Comparison of ENCODE assay signal across 11 mouse cellular contexts in the genomic region with DNA sequence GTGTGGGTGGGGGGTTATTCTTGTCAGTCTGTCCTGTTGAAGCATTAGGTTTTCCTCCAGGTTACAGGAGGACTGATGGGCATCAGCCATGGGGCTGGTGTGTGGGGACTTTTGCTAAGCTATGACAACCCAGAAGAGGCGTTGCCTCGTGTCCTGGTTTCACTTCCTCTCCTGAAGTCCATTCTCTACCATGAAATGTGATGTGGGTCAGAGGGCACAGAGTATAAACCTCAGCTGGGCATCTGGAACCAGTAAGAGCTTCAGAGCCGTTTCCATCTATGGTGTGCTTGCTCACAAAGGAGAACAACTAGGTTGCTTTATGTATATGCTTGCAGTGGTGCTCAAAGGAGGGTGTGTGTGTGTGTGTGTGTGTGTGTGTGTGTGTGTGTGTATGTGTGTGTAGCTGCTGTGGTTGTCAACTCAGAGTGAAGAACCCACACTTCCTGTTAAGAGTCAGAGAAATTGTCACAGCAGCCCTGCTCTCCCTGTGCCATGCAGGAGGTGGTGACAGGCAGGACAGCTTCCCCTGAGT. TPM values are rescaled to one million over a fixed set of nuclear protein-coding genes. Genes with fewer than 3 reads are reported as not detected.
DNase-seq lines count a peak whose midpoint lies in the region; ATAC-seq and TF ChIP-seq lines count a peak whose summit lies in the region.
"Had no signal": no experiment of that assay in that cellular context is flagged by ENCODE, and none has a peak within 500 bp of the region (broad histone marks: within the 10 kb centered on the region; RNA-seq: fewer than 3 reads in every experiment).

No protein-coding gene starts in this region.

- peak; percentile 29 for DNase-seq in gastrocnemius, adult 2 months
- no peak for DNase-seq in gastrocnemius, adult 8-10 months (ENCODE audit: low spot score in 2 of 2)
- DNase-seq in lung, postnatal 4 days = peak; percentile 48 to 56
- DNase-seq in thymus, adult 18-20 months = peak; percentile 48 to 77
- no peak for DNase-seq in midbrain, postnatal 0 days (ENCODE audit: low spot score)
- no peak for DNase-seq in cerebellum, adult 9-11 months
- no peak for DNase-seq in gastrocnemius, postnatal 25 days
- DNase-seq: forebrain, postnatal 0 days; heart, postnatal 14 days had no signal

- intact Hi-C loops in gastrocnemius, adult 2 months (cut with DNase I) = no loop called here

- no peak for TF ChIP-seq POLR2A in bone marrow, adult 2 months (IDR thresholded peaks at IDR 0.05; ENCODE audit: borderline replicate concordance, control insufficient read depth, low read depth, low read length)

- peaks cover 14% of the 10 kb centered on the region for H3K4me1 ChIP-seq in bone marrow, adult 2 months (ENCODE audit: control insufficient read depth, insufficient read depth, low read length)
- H3K4me1 ChIP-seq in midbrain, postnatal 0 days (ENCODE audit: insufficient read depth, low read length) = no peaks in the 10 kb centered on the region

- no peaks in the 10 kb centered on the region for H3K27me3 ChIP-seq in midbrain, postnatal 0 days (ENCODE audit: insufficient read depth, low read length)

- no peaks in the 10 kb centered on the region for H3K9me3 ChIP-seq in midbrain, postnatal 0 days (ENCODE audit: low read length)

- no peak for TF ChIP-seq CTCF in gastrocnemius, adult 2 months (IDR thresholded peaks at IDR 0.05)
- no peak for TF ChIP-seq CTCF in bone marrow, adult 2 months (IDR thresholded peaks at IDR 0.05; ENCODE audit: control insufficient read depth, insufficient read depth, low read length)
- TF ChIP-seq CTCF in midbrain, postnatal 0 days (IDR thresholded peaks at IDR 0.05) = no peak

- no peak overlapping the region for H3K4me2 ChIP-seq in midbrain, postnatal 0 days (ENCODE audit: low read depth, low read length, poor library complexity, severe bottlenecking)

- ATAC-seq in midbrain, postnatal 0 days (ENCODE audit: low FRiP score) = no peak
- ATAC-seq: forebrain, postnatal 0 days had no signal

- H3K4me3 ChIP-seq in gastrocnemius, adult 2 months = no peak overlapping the region
- H3K4me3 ChIP-seq in bone marrow, adult 2 months (replicated peaks; ENCODE audit: control insufficient read depth, low read depth, low read length) = no peak overlapping the region
- H3K4me3 ChIP-seq in midbrain, postnatal 0 days (ENCODE audit: low read depth, low read length) = no peak overlapping the region

- H3K27ac ChIP-seq in gastrocnemius, adult 2 months = no peak overlapping the region
- peak overlapping the region; percentile 92 for H3K27ac ChIP-seq in bone marrow, adult 2 months (ENCODE audit: control insufficient read depth, insufficient read depth, low read depth, low read length, poor library complexity)
- H3K27ac ChIP-seq in midbrain, postnatal 0 days (ENCODE audit: low read depth, low read length) = no peak overlapping the region

- no peak overlapping the region for H3K9ac ChIP-seq in midbrain, postnatal 0 days (replicated peaks; ENCODE audit: low read length, poor library complexity, severe bottlenecking)
- H3K9ac ChIP-seq: forebrain, postnatal 0 days had no signal

- H3K36me3 ChIP-seq in midbrain, postnatal 0 days (ENCODE audit: insufficient read depth, low read length) = no peaks in the 10 kb centered on the region

- 2% methylated on average over 3 of the region's 3 CpGs for WGBS in bone marrow, adult 2 months
- WGBS in midbrain, postnatal 0 days = 74% methylated on average over 3 of the region's 3 CpGs

RNA-seq across cellular contexts. Expression of gene Ankdd1a, which starts 15.3 kb away (rescaled TPM):
- not detected for total RNA-seq in gastrocnemius, adult 2 months (2021)
- not detected for total RNA-seq in gastrocnemius, adult 8-10 months (2022)
- polyA plus RNA-seq in bone marrow, adult 2 months (2011; ENCODE audit: insufficient read depth, insufficient read length, low replicate concordance, missing spikeins) = 1.2 TPM in 1 of 2 replicates, not detected in the other
- 5.4 and 5.5 TPM in 2 replicates for total RNA-seq in midbrain, postnatal 0 days (2014; rRNA removed)
- polyA plus RNA-seq in midbrain, postnatal 0 days (2015; fragmentation: Nextera tagmentation; extraction: Ambion mirVana) = 1.4 TPM in 2 replicates
- not detected for total RNA-seq in gastrocnemius, postnatal 25 days (2021)
- total RNA-seq: heart, postnatal 14 days had no signal
- polyA plus RNA-seq: C2C12 had no signal

RNA-seq across cellular contexts. Expression of gene Plekho2, which starts 44.6 kb away (rescaled TPM):
- 1 to 10 TPM; 4.4 to 4.5 TPM for total RNA-seq in gastrocnemius, adult 2 months (2021)
- total RNA-seq in gastrocnemius, adult 8-10 months (2022) = 1 to 10 TPM; 2.7 to 4.0 (median 3.0) TPM
- polyA plus RNA-seq in bone marrow, adult 2 months (2011; ENCODE audit: insufficient read depth, insufficient read length, low replicate concordance, missing spikeins) = 25.7 and 55.0 TPM in 2 replicates
- total RNA-seq in midbrain, postnatal 0 days (2014; rRNA removed) = 7.5 and 9.0 TPM in 2 replicates
- polyA plus RNA-seq in midbrain, postnatal 0 days (2015; fragmentation: Nextera tagmentation; extraction: Ambion mirVana) = 3.1 and 3.8 TPM in 2 replicates
- total RNA-seq in gastrocnemius, postnatal 25 days (2021) = 1 to 10 TPM; 4.7 to 6.3 TPM

RNA-seq across cellular contexts. Expression of gene Pif1, which starts 51.7 kb away (rescaled TPM):
- not detected for total RNA-seq in gastrocnemius, adult 2 months (2021)
- not detected for total RNA-seq in gastrocnemius, adult 8-10 months (2022)
- 16.5 and 29.8 TPM in 2 replicates for polyA plus RNA-seq in bone marrow, adult 2 months (2011; ENCODE audit: insufficient read depth, insufficient read length, low replicate concordance, missing spikeins)
- 0.99 and 2.2 TPM in 2 replicates for total RNA-seq in midbrain, postnatal 0 days (2014; rRNA removed)
- polyA plus RNA-seq in midbrain, postnatal 0 days (2015; fragmentation: Nextera tagmentation; extraction: Ambion mirVana) = 0.33 and 0.77 TPM in 2 replicates
- not detected for total RNA-seq in gastrocnemius, postnatal 25 days (2021)

Comparison
In these comparisons a context has a peak if more than half of its experiments do, and no peak if none do; other contexts are left out.
1. DNase-seq: peak in gastrocnemius, adult 2 months (single experiment), lung, postnatal 4 days (2 of 2) and thymus, adult 18-20 months (2 of 2); none in gastrocnemius, adult 8-10 months (0 of 2), midbrain, postnatal 0 days (single experiment), cerebellum, adult 9-11 months (single experiment) and gastrocnemius, postnatal 25 days (single experiment).